Mouse (Mus musculus): ENCODE results near the gene Pim1. TPM values are rescaled to one million over a fixed set of nuclear protein-coding genes. Genes with fewer than 3 reads are reported as not detected.

Pim1 gene
- polyA plus RNA-seq (2015; fragmentation: Nextera tagmentation; extraction: Ambion mirVana): 42.9 and 49.5 TPM in 2 replicates

DNA sequence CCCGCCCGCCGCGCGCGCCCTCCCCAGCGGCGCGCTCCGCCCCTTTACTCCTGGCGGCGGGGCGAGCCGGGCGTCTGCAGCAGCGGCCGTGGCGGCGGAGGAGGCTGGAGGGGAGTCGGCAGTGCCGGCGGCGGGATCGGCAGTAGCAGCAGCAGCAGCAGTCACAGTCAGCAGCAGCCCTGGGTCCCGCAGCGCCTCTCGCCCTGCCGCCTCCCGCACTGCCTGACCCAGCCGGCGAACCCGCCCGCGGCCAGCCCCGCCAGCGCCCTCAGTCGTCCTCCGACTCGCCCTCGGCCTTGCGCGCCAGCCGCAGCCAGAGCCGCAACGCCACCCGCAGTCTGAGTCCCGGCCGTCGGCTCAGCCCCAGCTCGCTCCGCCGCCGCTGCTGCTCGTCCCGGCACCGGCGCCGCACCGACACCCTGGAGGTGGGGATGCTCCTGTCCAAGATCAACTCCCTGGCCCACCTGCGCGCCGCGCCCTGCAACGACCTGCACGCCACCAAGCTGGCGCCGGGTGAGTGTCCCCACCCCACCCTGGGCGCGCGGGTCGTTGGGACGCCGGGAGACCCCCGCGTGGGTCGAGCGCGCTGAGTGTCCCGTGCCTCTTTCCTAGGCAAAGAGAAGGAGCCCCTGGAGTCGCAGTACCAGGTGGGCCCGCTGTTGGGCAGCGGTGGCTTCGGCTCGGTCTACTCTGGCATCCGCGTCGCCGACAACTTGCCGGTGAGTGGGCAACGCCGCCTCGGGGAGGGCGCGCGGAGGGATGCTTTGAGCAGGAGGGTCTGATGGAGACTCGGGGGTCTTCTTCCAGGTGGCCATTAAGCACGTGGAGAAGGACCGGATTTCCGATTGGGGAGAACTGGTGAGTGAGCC, at the start of gene Pim1:
Gene Pim1 (plus strand): TSS at position 41 of the 869 bp plus-strand sequence.

Other genes starting within 250 kb of the Pim1 start
- gene Ppil1, start 226.6 kb upstream of the Pim1 start, polyA plus RNA-seq (2015; fragmentation: Nextera tagmentation; extraction: Ambion mirVana): 49.4 and 53.5 TPM in 2 replicates
- 87.6 and 95.8 TPM in 2 replicates for gene BC004004, start 222.0 kb upstream of the Pim1 start, polyA plus RNA-seq (2015; fragmentation: Nextera tagmentation; extraction: Ambion mirVana)
- 51.2 and 57.3 TPM in 2 replicates for gene Pi16, start 173.1 kb upstream of the Pim1 start, polyA plus RNA-seq (2015; fragmentation: Nextera tagmentation; extraction: Ambion mirVana)
- gene Mtch1, start 142.8 kb upstream of the Pim1 start, polyA plus RNA-seq (2015; fragmentation: Nextera tagmentation; extraction: Ambion mirVana): 202 and 204 TPM in 2 replicates
- gene Fgd2, start 129.8 kb upstream of the Pim1 start, polyA plus RNA-seq (2015; fragmentation: Nextera tagmentation; extraction: Ambion mirVana): 4.7 and 5.3 TPM in 2 replicates
- gene Gm17657, start 58.9 kb downstream of the Pim1 start, polyA plus RNA-seq (2015; fragmentation: Nextera tagmentation; extraction: Ambion mirVana): not detected in 2 replicates
- gene Tbc1d22b, start 59.0 kb downstream of the Pim1 start, polyA plus RNA-seq (2015; fragmentation: Nextera tagmentation; extraction: Ambion mirVana): 6.4 and 7.0 TPM in 2 replicates
- 0.33 and 0.67 TPM in 2 replicates for gene Tmem217, start 61.6 kb downstream of the Pim1 start, polyA plus RNA-seq (2015; fragmentation: Nextera tagmentation; extraction: Ambion mirVana)
- 29.8 and 34.2 TPM in 2 replicates for gene Rnf8, start 124.0 kb downstream of the Pim1 start, polyA plus RNA-seq (2015; fragmentation: Nextera tagmentation; extraction: Ambion mirVana)
- gene Gm28043, start 124.1 kb downstream of the Pim1 start, polyA plus RNA-seq (2015; fragmentation: Nextera tagmentation; extraction: Ambion mirVana): 1.3 and 1.6 TPM in 2 replicates
- 64.0 and 69.9 TPM in 2 replicates for gene Cmtr1, start 169.8 kb downstream of the Pim1 start, polyA plus RNA-seq (2015; fragmentation: Nextera tagmentation; extraction: Ambion mirVana)
- gene Ccdc167, start 226.3 kb downstream of the Pim1 start, polyA plus RNA-seq (2015; fragmentation: Nextera tagmentation; extraction: Ambion mirVana): 5.7 and 5.9 TPM in 2 replicates